Mouse (Mus musculus): Measurements from ENCODE around the gene Fbxo46. TPM values are rescaled to one million over a fixed set of nuclear protein-coding genes. Genes with fewer than 3 reads are reported as not detected.
A peak's percentile ranks its signal among the peaks of the same experiment; 100 is the strongest.

Fbxo46 gene
- polyA plus RNA-seq, 1 experiment from 2014 or later, result 5.1 TPM

DNA sequence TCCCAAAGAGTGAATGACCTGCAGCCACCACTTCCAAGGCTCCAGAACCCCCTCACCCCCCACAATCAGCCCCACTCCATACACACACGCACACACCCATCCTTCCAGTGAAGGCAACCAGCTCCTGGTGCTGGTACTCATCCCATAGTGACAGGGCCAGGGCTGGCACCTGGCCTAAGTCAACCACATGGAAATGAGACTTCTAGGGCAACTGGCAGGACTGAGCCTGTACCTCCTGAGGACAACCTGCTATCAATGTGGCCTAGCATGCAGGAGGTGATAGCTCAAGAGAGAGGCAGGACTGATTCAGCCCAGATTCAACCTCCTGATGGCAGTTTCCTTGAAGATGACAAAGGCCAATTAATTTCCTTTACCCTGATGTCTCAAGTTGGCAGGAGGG, 19.4 kb upstream of the Fbxo46 start:
- Histone ChIP-seq H3K9ac (ENCODE audit: low read depth, low read length) (no peak overlapping the region), H3K36me3 (ENCODE audit: control insufficient read depth, insufficient read depth) (no peaks in the 10 kb centered on the region), H3K4me2 (replicated peaks; ENCODE audit: low read depth) (no peak overlapping the region), H3K4me1 (replicated peaks; ENCODE audit: control insufficient read depth, insufficient read depth, low read length) (0 out of 2 replicates have a peak, but pooled peaks cover 6% of the 10 kb centered on the region), H3K9me3 (ENCODE audit: control insufficient read depth) (no peaks in the 10 kb centered on the region), H3K4me3 (ENCODE audit: low read depth, low read length) (no peak overlapping the region), H3K27me3 (replicated peaks; ENCODE audit: control insufficient read depth, insufficient read depth, low read length) (no peaks in the 10 kb centered on the region), H3K27ac (ENCODE audit: low read depth, low read length) (no peak overlapping the region)
- WGBS, result 86% methylated on average over 1 of the region's 1 CpGs
- no peak for TF ChIP-seq CTCF (IDR thresholded peaks at IDR 0.05; ENCODE audit: low read depth)
- ATAC-seq, result no peak

DNA sequence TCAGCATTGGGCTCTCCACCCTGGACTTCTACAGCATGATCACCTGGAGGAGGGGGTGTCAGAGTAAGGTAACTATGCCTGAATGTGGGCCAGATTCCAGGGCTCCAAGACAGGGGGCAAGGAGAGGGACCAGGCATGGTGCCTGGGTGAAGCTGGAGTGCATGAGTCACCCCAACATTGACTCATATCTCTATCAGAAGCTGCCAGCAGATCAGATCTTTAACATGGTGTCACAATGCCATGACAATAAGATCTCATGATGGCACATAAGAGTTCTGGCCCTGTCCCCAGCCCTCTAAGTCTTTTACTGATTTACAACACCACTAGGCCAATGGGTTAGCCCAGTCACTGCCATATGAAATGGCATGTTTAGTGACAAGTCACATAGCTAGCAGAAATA, 15.9 kb upstream of the Fbxo46 start:
- no peaks in the 10 kb centered on the region for H3K27me3 ChIP-seq (replicated peaks; ENCODE audit: control insufficient read depth, insufficient read depth, low read length)
- no peak overlapping the region for H3K4me2 ChIP-seq (replicated peaks; ENCODE audit: low read depth)
- H3K36me3 ChIP-seq (ENCODE audit: control insufficient read depth, insufficient read depth), result no peaks in the 10 kb centered on the region
- peak; percentile 34 for ATAC-seq
- H3K27ac ChIP-seq (ENCODE audit: low read depth, low read length), result no peak overlapping the region
- H3K4me3 ChIP-seq (ENCODE audit: low read depth, low read length), result no peak overlapping the region
- TF ChIP-seq CTCF (IDR thresholded peaks at IDR 0.05; ENCODE audit: low read depth), result no peak
- no peaks in the 10 kb centered on the region for H3K4me1 ChIP-seq (replicated peaks; ENCODE audit: control insufficient read depth, insufficient read depth, low read length)
- H3K9ac ChIP-seq (ENCODE audit: low read depth, low read length), result no peak overlapping the region
- no peaks in the 10 kb centered on the region for H3K9me3 ChIP-seq (ENCODE audit: control insufficient read depth)

- Histone ChIP-seq H3K9me3 (ENCODE audit: control insufficient read depth) (no peaks in the 10 kb centered on the region), H3K9ac (ENCODE audit: low read depth, low read length) (no peak overlapping the region), H3K4me2 (replicated peaks; ENCODE audit: low read depth) (no peak overlapping the region), H3K4me1 (replicated peaks; ENCODE audit: control insufficient read depth, insufficient read depth, low read length) (no peaks in the 10 kb centered on the region), H3K27ac (ENCODE audit: low read depth, low read length) (no peak overlapping the region), H3K27me3 (replicated peaks; ENCODE audit: control insufficient read depth, insufficient read depth, low read length) (no peaks in the 10 kb centered on the region), H3K36me3 (ENCODE audit: control insufficient read depth, insufficient read depth) (no peaks in the 10 kb centered on the region), H3K4me3 (ENCODE audit: low read depth, low read length) (no peak overlapping the region)
- no peak for ATAC-seq
- 66% methylated on average over 2 of the region's 2 CpGs for WGBS
- no peak for TF ChIP-seq CTCF (IDR thresholded peaks at IDR 0.05; ENCODE audit: low read depth)
These were observed 15.2 kb upstream of the Fbxo46 start for GRCm38 (mm10) chr7:19104486-19104885.

DNA sequence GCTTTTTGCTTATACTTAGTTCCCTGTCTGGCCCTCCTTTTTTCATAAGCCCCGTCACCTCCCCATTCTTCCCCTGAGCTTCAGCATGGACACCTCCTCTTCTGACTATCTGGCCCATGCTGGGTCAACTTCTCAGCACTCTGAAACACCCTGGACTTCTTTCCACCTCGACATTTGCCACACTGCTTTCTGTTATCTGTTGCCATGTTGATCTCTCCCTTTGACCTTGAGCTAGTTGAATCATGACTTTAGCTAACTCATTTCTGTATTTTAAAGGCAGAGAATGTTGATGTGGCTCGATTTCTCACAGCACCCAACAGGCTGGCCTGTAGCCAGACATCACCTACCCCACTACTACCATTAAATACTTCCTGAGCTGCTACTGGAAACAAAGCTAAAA, 12.2 kb upstream of the Fbxo46 start:
- no peaks in the 10 kb centered on the region for H3K9me3 ChIP-seq (ENCODE audit: control insufficient read depth)
- no peak overlapping the region for H3K4me3 ChIP-seq (ENCODE audit: low read depth, low read length)
- no peak for ATAC-seq
- H3K4me1 ChIP-seq (replicated peaks; ENCODE audit: control insufficient read depth, insufficient read depth, low read length), result no peaks in the 10 kb centered on the region
- H3K27ac ChIP-seq (ENCODE audit: low read depth, low read length), result no peak overlapping the region
- H3K36me3 ChIP-seq (ENCODE audit: control insufficient read depth, insufficient read depth), result no peaks in the 10 kb centered on the region
- 46% methylated on average over 3 of the region's 3 CpGs for WGBS
- no peak for TF ChIP-seq CTCF (IDR thresholded peaks at IDR 0.05; ENCODE audit: low read depth)
- H3K27me3 ChIP-seq (replicated peaks; ENCODE audit: control insufficient read depth, insufficient read depth, low read length), result no peaks in the 10 kb centered on the region
- no peak overlapping the region for H3K9ac ChIP-seq (ENCODE audit: low read depth, low read length)
- H3K4me2 ChIP-seq (replicated peaks; ENCODE audit: low read depth), result no peak overlapping the region

- 85% methylated on average over 1 of the region's 1 CpGs for WGBS
These were observed 10.1 kb upstream of the Fbxo46 start for GRCm38 (mm10) chr7:19109565-19109964.

DNA sequence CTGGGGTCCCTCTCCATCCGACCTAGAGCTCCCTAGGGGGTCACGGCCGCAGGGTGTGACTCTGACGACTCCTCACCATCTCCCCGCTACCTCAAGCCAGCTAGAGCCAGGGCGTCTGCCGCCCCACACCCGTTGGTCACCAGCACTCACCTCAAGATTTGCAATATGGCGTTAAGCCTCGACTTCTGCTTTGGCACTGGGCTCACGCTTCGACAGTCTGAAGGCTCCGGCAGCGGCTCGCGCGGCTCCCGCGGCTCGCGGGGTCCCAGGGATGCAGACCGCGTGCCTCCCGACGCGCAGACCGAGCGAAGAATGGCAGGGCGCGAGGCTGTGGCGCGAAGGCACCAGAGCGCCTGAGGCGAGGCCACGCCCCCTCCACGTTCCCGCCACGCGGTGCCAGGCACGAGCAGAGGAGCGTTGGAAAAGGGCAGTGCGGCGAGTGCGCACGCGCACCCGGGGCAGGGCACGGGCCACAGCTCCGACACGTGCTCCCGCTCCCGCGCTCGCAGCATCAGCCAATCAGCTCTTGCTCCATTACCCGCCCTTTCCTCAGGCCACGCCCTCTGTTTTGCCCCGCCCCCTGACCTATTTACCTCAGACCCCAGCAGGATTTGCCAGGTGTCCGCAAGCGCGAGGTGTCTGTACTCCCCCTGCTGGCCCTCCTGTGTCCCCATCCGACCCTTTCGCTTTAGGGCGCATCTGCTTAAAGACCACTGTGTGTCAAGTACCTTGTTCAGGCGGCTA, 1.5 kb upstream of the Fbxo46 start, which contains the start of gene Gm4969:
Gene Gm4969, minus strand, starts transcription at position 341 of the 744 bp plus-strand sequence.
- 27% methylated on average over 64 of the region's 64 CpGs for WGBS
- Histone ChIP-seq H3K9ac (ENCODE audit: low read depth, low read length) (no peak within 1 kb of the TSS), H3K27me3 (replicated peaks; ENCODE audit: control insufficient read depth, insufficient read depth, low read length) (peaks cover 4% of the 10 kb centered on the region; the same call in 1 of the 2 replicates), H3K9me3 (ENCODE audit: control insufficient read depth) (no peaks in the 10 kb centered on the region), H3K4me2 (replicated peaks; ENCODE audit: low read depth) (peak within 1 kb of the TSS; percentile 40), H3K4me3 (ENCODE audit: low read depth, low read length) (0 out of 2 replicates have a peak within 1 kb of the TSS, but pooled peaks have one; percentile 3), H3K4me1 (replicated peaks; ENCODE audit: control insufficient read depth, insufficient read depth, low read length) (no peaks in the 10 kb centered on the region), H3K27ac (ENCODE audit: low read depth, low read length) (no peak within 1 kb of the TSS), H3K36me3 (ENCODE audit: control insufficient read depth, insufficient read depth) (no peaks in the 10 kb centered on the region)
- peak; percentile 43 for ATAC-seq
- peak; percentile 53 for TF ChIP-seq CTCF (IDR thresholded peaks at IDR 0.05; ENCODE audit: low read depth)

More at GRCm38 (mm10) chr7:19109565-19109964, 10.1 kb upstream of the Fbxo46 start:
- H3K36me3 ChIP-seq (ENCODE audit: control insufficient read depth, insufficient read depth), result no peaks in the 10 kb centered on the region
- H3K9ac ChIP-seq (ENCODE audit: low read depth, low read length), result no peak overlapping the region
- H3K27ac ChIP-seq (ENCODE audit: low read depth, low read length), result no peak overlapping the region
- H3K27me3 ChIP-seq (replicated peaks; ENCODE audit: control insufficient read depth, insufficient read depth, low read length), result no peaks in the 10 kb centered on the region
- no peak overlapping the region for H3K4me2 ChIP-seq (replicated peaks; ENCODE audit: low read depth)
- H3K4me3 ChIP-seq (ENCODE audit: low read depth, low read length), result no peak overlapping the region
- no peaks in the 10 kb centered on the region for H3K4me1 ChIP-seq (replicated peaks; ENCODE audit: control insufficient read depth, insufficient read depth, low read length)
- no peak for ATAC-seq
- TF ChIP-seq CTCF (IDR thresholded peaks at IDR 0.05; ENCODE audit: low read depth), result no peak
- H3K9me3 ChIP-seq (ENCODE audit: control insufficient read depth), result no peaks in the 10 kb centered on the region

Data from intestine, postnatal 0 days (tissue).